ENCODE assay signal across 8 mouse cellular contexts in genomic region chr4:133338521-133339095, GRCm38 (mm10). TPM values are rescaled to one million over a fixed set of nuclear protein-coding genes. Genes with fewer than 3 reads are reported as not detected.
DNase-seq lines count a peak whose midpoint lies in the region; ATAC-seq and TF ChIP-seq lines count a peak whose summit lies in the region.

No protein-coding gene starts in this region.

- peak overlapping the region; percentile 28 for H3ac ChIP-seq in C2C12 (ENCODE audit: control insufficient read depth, insufficient read length, low read depth)

- WGBS in embryonic facial prominence, embryonic 12.5 days, result 0% methylated on average over 37 of the region's 39 CpGs
- WGBS in limb, embryonic 13.5 days, result under 1% methylated on average over 38 of the region's 39 CpGs
- WGBS in neural tube, embryonic 15.5 days, result under 1% methylated on average over 38 of the region's 39 CpGs

- peak overlapping the region; percentile 92 for H3K27ac ChIP-seq in gastrocnemius, adult 2 months
- peak overlapping the region; percentile 83 for H3K27ac ChIP-seq in embryonic facial prominence, embryonic 12.5 days
- peak overlapping the region; percentile 67 for H3K27ac ChIP-seq in limb, embryonic 13.5 days
- peak overlapping the region; percentile 88 for H3K27ac ChIP-seq in neural tube, embryonic 15.5 days (replicated peaks)

- no peaks in the 10 kb centered on the region for H3K27me3 ChIP-seq in C2C12 (ENCODE audit: control insufficient read depth, insufficient read depth, insufficient read length)
- H3K27me3 ChIP-seq in embryonic facial prominence, embryonic 12.5 days, result no peaks in the 10 kb centered on the region
- 0 out of 2 replicates have a peak, but pooled peaks cover 5% of the 10 kb centered on the region for H3K27me3 ChIP-seq in limb, embryonic 13.5 days
- no peaks in the 10 kb centered on the region for H3K27me3 ChIP-seq in neural tube, embryonic 15.5 days (replicated peaks)

- H3K9me3 ChIP-seq in embryonic facial prominence, embryonic 12.5 days, result no peaks in the 10 kb centered on the region
- H3K9me3 ChIP-seq in limb, embryonic 13.5 days, result no peaks in the 10 kb centered on the region
- H3K9me3 ChIP-seq in neural tube, embryonic 15.5 days (replicated peaks), result no peaks in the 10 kb centered on the region

- no peaks in the 10 kb centered on the region for H3K79me2 ChIP-seq in C2C12 (ENCODE audit: control insufficient read depth, insufficient read depth)

- peaks cover 13% of the 10 kb centered on the region for H3K4me1 ChIP-seq in embryonic facial prominence, embryonic 12.5 days
- peaks cover 11% of the 10 kb centered on the region for H3K4me1 ChIP-seq in limb, embryonic 13.5 days
- H3K4me1 ChIP-seq in neural tube, embryonic 15.5 days, result peaks cover 20% of the 10 kb centered on the region

- ATAC-seq in embryonic facial prominence, embryonic 12.5 days (ENCODE audit: insufficient number of reproducible peaks, insufficient read depth, low FRiP score, low TSS enrichment), result no peak
- peak; percentile 33 for ATAC-seq in limb, embryonic 13.5 days (ENCODE audit: low FRiP score, low read depth)
- ATAC-seq in neural tube, embryonic 15.5 days (ENCODE audit: low FRiP score), result peak; percentile 15; the same call in 1 of the 2 replicates
- no peak; the same call in none of the 2 replicates for ATAC-seq in frontal cortex, adult (ENCODE audit: low TSS enrichment)

- TF ChIP-seq CTCF in gastrocnemius, adult 2 months (IDR thresholded peaks at IDR 0.05), result no peak
- TF ChIP-seq CTCF in C2C12 (IDR thresholded peaks at IDR 0.05; ENCODE audit: control insufficient read depth, insufficient read depth, insufficient read length), result no peak

- H3K4me3 ChIP-seq in gastrocnemius, adult 2 months, result peak overlapping the region; percentile 86
- peak overlapping the region; percentile 56 for H3K4me3 ChIP-seq in C2C12 (ENCODE audit: insufficient read depth, poor library complexity, severe bottlenecking)
- H3K4me3 ChIP-seq in embryonic facial prominence, embryonic 12.5 days, result peak overlapping the region; percentile 95
- peak overlapping the region; percentile 89 for H3K4me3 ChIP-seq in limb, embryonic 13.5 days
- peak overlapping the region; percentile 94 for H3K4me3 ChIP-seq in neural tube, embryonic 15.5 days (replicated peaks)

- H3K4me2 ChIP-seq in embryonic facial prominence, embryonic 12.5 days (replicated peaks), result peak overlapping the region; percentile 70
- H3K4me2 ChIP-seq in limb, embryonic 13.5 days (replicated peaks), result peak overlapping the region; percentile 73
- H3K4me2 ChIP-seq in neural tube, embryonic 15.5 days, result peak overlapping the region; percentile 87

- intact Hi-C loops in gastrocnemius, adult 2 months (cut with DNase I), result no loop called here

- peak overlapping the region; percentile 91 for H3K9ac ChIP-seq in embryonic facial prominence, embryonic 12.5 days
- peak overlapping the region; percentile 92 for H3K9ac ChIP-seq in limb, embryonic 13.5 days
- peak overlapping the region; percentile 89 for H3K9ac ChIP-seq in neural tube, embryonic 15.5 days (replicated peaks)

- no peaks in the 10 kb centered on the region for H3K79me3 ChIP-seq in C2C12 (ENCODE audit: low read depth)

- H3K36me3 ChIP-seq in C2C12 (ENCODE audit: control insufficient read depth, insufficient read depth), result no peaks in the 10 kb centered on the region
- peaks cover 5% of the 10 kb centered on the region for H3K36me3 ChIP-seq in embryonic facial prominence, embryonic 12.5 days
- H3K36me3 ChIP-seq in limb, embryonic 13.5 days, result no peaks in the 10 kb centered on the region
- H3K36me3 ChIP-seq in neural tube, embryonic 15.5 days, result no peaks in the 10 kb centered on the region

- no peak for DNase-seq in gastrocnemius, adult 2 months
- DNase-seq in gastrocnemius, adult 8-10 months (ENCODE audit: low spot score in 2 of 2), result no peak
- no peak for DNase-seq in testis, postnatal 14 days (ENCODE audit: low spot score)

TF ChIP-seq in C2C12, 6 proteins besides CTCF, POLR2A, EP300 and RAD21:
- TF ChIP-seq FOSL1 (IDR thresholded peaks at IDR 0.05; ENCODE audit: insufficient read depth, low read length, poor library complexity, severe bottlenecking) (no peak), USF1 (IDR thresholded peaks at IDR 0.05; ENCODE audit: low read depth) (no peak), MAX (IDR thresholded peaks at IDR 0.05) (no peak), MYOG (IDR thresholded peaks at IDR 0.05; ENCODE audit: control insufficient read depth, extremely low read depth, insufficient read length) (no peak), MYOD1 (IDR thresholded peaks at IDR 0.05; ENCODE audit: control insufficient read depth, insufficient read length, low read depth) (no peak), CEBPB (IDR thresholded peaks at IDR 0.05; ENCODE audit: low read depth) (no peak)

RNA-seq across cellular contexts. Expression of gene Wdtc1, which starts 14.7 kb away (rescaled TPM):
- total RNA-seq in gastrocnemius, adult 2 months (2021), result 10 to 100 TPM; 86.7 to 93.4 TPM
- 100 to 1,000 TPM in 2 of 4 experiments, 10 to 100 TPM in 2; 85.4 to 104 (median 95.3) TPM for total RNA-seq in gastrocnemius, adult 8-10 months (2022)
- 19.6 TPM for polyA plus RNA-seq in C2C12 (2012; fragmentation: generic; extraction: Trizol)
- 17.0 and 18.7 TPM in 2 replicates for polyA plus RNA-seq in embryonic facial prominence, embryonic 12.5 days (2016; fragmentation: Nextera tagmentation; extraction: Ambion mirVana)
- 13.3 and 14.1 TPM in 2 replicates for polyA plus RNA-seq in limb, embryonic 13.5 days (2015; fragmentation: Nextera tagmentation; extraction: Ambion mirVana)
- 19.3 and 19.6 TPM in 2 replicates for polyA plus RNA-seq in neural tube, embryonic 15.5 days (2015; fragmentation: Nextera tagmentation; extraction: Ambion mirVana)

RNA-seq across cellular contexts. Expression of gene Slc9a1, which starts 30.9 kb away (rescaled TPM):
- 10 to 100 TPM in 1 of 2 experiments, 1 to 10 TPM in 1; 8.1 to 11.7 TPM for total RNA-seq in gastrocnemius, adult 2 months (2021)
- 1 to 10 TPM; 6.9 to 9.8 (median 8.4) TPM for total RNA-seq in gastrocnemius, adult 8-10 months (2022)
- polyA plus RNA-seq in C2C12 (2012; fragmentation: generic; extraction: Trizol), result 19.4 TPM
- polyA plus RNA-seq in embryonic facial prominence, embryonic 12.5 days (2016; fragmentation: Nextera tagmentation; extraction: Ambion mirVana), result 7.6 and 7.9 TPM in 2 replicates
- polyA plus RNA-seq in limb, embryonic 13.5 days (2015; fragmentation: Nextera tagmentation; extraction: Ambion mirVana), result 8.1 and 8.8 TPM in 2 replicates
- 8.4 and 9.9 TPM in 2 replicates for polyA plus RNA-seq in neural tube, embryonic 15.5 days (2015; fragmentation: Nextera tagmentation; extraction: Ambion mirVana)

Comparison
In these comparisons a context has a peak if more than half of its experiments do, and no peak if none do; other contexts are left out.
1. ATAC-seq: peak in limb, embryonic 13.5 days (single experiment) and neural tube, embryonic 15.5 days (single experiment); none in embryonic facial prominence, embryonic 12.5 days (single experiment) and frontal cortex, adult (single experiment).
2. Peak in every context shown above with its lines, with median percentiles within 50 percentile points of each other: H3K27ac ChIP-seq, H3K4me3 ChIP-seq, H3K4me2 ChIP-seq and H3K9ac ChIP-seq.